In the genomic region with DNA sequence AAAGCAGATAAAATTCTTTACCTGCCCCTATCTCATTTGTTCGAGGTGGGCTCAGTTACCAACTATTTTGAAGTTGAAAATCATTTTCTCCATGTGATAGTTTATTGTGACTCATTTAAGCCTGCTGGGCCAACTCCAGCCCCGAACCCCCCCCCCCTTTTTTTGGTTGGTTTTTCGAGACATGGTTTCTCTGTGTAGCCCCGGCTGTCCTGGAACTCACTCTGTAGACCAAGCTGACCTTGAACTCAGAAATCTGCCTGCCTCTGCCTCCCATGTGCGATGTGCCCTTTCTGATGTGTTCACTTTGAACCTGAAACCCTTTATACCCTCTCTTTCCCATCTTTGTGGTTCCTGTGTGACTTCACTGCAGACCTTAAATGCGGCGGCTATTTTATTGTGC, we compare ENCODE assay signal across 8 mouse cellular contexts. TPM values are rescaled to one million over a fixed set of nuclear protein-coding genes. Genes with fewer than 3 reads are reported as not detected.
DNase-seq lines count a peak whose midpoint lies in the region; ATAC-seq and TF ChIP-seq lines count a peak whose summit lies in the region.

No protein-coding gene starts in this region.

- H3K4me2 ChIP-seq in lung, embryonic 15.5 days = peak overlapping the region; percentile 57
- H3K4me2 ChIP-seq in embryonic facial prominence, embryonic 15.5 days (replicated peaks) = peak overlapping the region; percentile 41
- no peak overlapping the region for H3K4me2 ChIP-seq in limb, embryonic 11.5 days (ENCODE audit: low read depth, severe bottlenecking)

- ATAC-seq in lung, embryonic 15.5 days (ENCODE audit: borderline replicate concordance, extremely low read depth, low FRiP score, low TSS enrichment) = peak; percentile 12; the same call in 1 of the 2 replicates
- ATAC-seq in embryonic facial prominence, embryonic 15.5 days (ENCODE audit: insufficient number of reproducible peaks, low FRiP score, low TSS enrichment, low read depth) = no peak
- no peak; the same call in 1 of the 2 replicates for ATAC-seq in limb, embryonic 11.5 days (ENCODE audit: insufficient number of reproducible peaks, low FRiP score, low TSS enrichment, low read depth)

- no peak for TF ChIP-seq POLR2A in olfactory bulb, adult 2 months (IDR thresholded peaks at IDR 0.05; ENCODE audit: insufficient read depth, low read depth, low read length)

- H3K27me3 ChIP-seq in lung, embryonic 15.5 days = no peaks in the 10 kb centered on the region
- H3K27me3 ChIP-seq in embryonic facial prominence, embryonic 15.5 days = no peaks in the 10 kb centered on the region
- no peaks in the 10 kb centered on the region for H3K27me3 ChIP-seq in limb, embryonic 11.5 days (ENCODE audit: control insufficient read depth, insufficient read depth, low read length)

- no peak for DNase-seq in lung, postnatal 10 days
- DNase-seq in limb, embryonic 11.5 days (ENCODE audit: low spot score) = no peak
- DNase-seq in urinary bladder, postnatal 25 days (ENCODE audit: low spot score) = no peak
- no peak for DNase-seq in frontal cortex, postnatal 25 days (ENCODE audit: low spot score in 2 of 2)
- DNase-seq in ovary, postnatal 10 days (ENCODE audit: low spot score) = no peak

- no peaks in the 10 kb centered on the region for H3K36me3 ChIP-seq in lung, embryonic 15.5 days
- H3K36me3 ChIP-seq in embryonic facial prominence, embryonic 15.5 days = no peaks in the 10 kb centered on the region
- no peaks in the 10 kb centered on the region for H3K36me3 ChIP-seq in limb, embryonic 11.5 days (ENCODE audit: control insufficient read depth, insufficient read depth, low read length)

- no peak for TF ChIP-seq CTCF in olfactory bulb, adult 2 months (IDR thresholded peaks at IDR 0.05; ENCODE audit: insufficient read depth, low read depth, low read length)

- H3K27ac ChIP-seq in lung, embryonic 15.5 days = peak overlapping the region; percentile 93
- H3K27ac ChIP-seq in embryonic facial prominence, embryonic 15.5 days (replicated peaks) = no peak overlapping the region; the same call in 1 of the 2 replicates
- H3K27ac ChIP-seq in limb, embryonic 11.5 days (replicated peaks; ENCODE audit: low read depth, low read length) = no peak overlapping the region; the same call in 1 of the 2 replicates
- H3K27ac ChIP-seq in olfactory bulb, adult 2 months (ENCODE audit: insufficient read depth, low read depth, low read length) = peak overlapping the region; percentile 100; the same call in 1 of the 2 replicates

- no peaks in the 10 kb centered on the region for H3K9me3 ChIP-seq in lung, embryonic 15.5 days
- no peaks in the 10 kb centered on the region for H3K9me3 ChIP-seq in embryonic facial prominence, embryonic 15.5 days (replicated peaks)
- no peaks in the 10 kb centered on the region for H3K9me3 ChIP-seq in limb, embryonic 11.5 days (ENCODE audit: control insufficient read depth, low read length)

- no peak overlapping the region for H3K9ac ChIP-seq in lung, embryonic 15.5 days
- H3K9ac ChIP-seq in embryonic facial prominence, embryonic 15.5 days = no peak overlapping the region
- H3K9ac ChIP-seq in limb, embryonic 11.5 days (ENCODE audit: low read length) = peak overlapping the region; percentile 66; the same call in 1 of the 2 replicates

- H3K4me1 ChIP-seq in lung, embryonic 15.5 days = no peaks in the 10 kb centered on the region
- H3K4me1 ChIP-seq in embryonic facial prominence, embryonic 15.5 days = no peaks in the 10 kb centered on the region
- no peaks in the 10 kb centered on the region for H3K4me1 ChIP-seq in limb, embryonic 11.5 days (ENCODE audit: control insufficient read depth, insufficient read depth, low read length)
- H3K4me1 ChIP-seq in olfactory bulb, adult 2 months (ENCODE audit: control insufficient read depth, insufficient read depth, low read length) = no peaks in the 10 kb centered on the region

- H3K4me3 ChIP-seq in lung, embryonic 15.5 days = peak overlapping the region; percentile 55
- peak overlapping the region; percentile 54 for H3K4me3 ChIP-seq in embryonic facial prominence, embryonic 15.5 days (replicated peaks)
- peak overlapping the region; percentile 47 for H3K4me3 ChIP-seq in limb, embryonic 11.5 days (ENCODE audit: low read depth, low read length)
- peak overlapping the region; percentile 99 for H3K4me3 ChIP-seq in olfactory bulb, adult 2 months (ENCODE audit: insufficient read depth, low read depth, low read length)

- WGBS in lung, embryonic 15.5 days = 36% methylated on average over 7 of the region's 7 CpGs
- WGBS in embryonic facial prominence, embryonic 15.5 days = 56% methylated on average over 7 of the region's 7 CpGs
- 32% methylated on average over 7 of the region's 7 CpGs for WGBS in limb, embryonic 11.5 days
- 52% methylated on average over 7 of the region's 7 CpGs for WGBS in olfactory bulb, adult 2 months

RNA-seq across cellular contexts. Expression of a gene that starts 0.4 kb away (rescaled TPM):
- polyA plus RNA-seq in lung, embryonic 15.5 days (2015; fragmentation: Nextera tagmentation; extraction: Ambion mirVana) = 12.1 and 14.6 TPM in 2 replicates
- 9.4 and 10.1 TPM in 2 replicates for polyA plus RNA-seq in embryonic facial prominence, embryonic 15.5 days (2015; fragmentation: Nextera tagmentation; extraction: Ambion mirVana)
- polyA plus RNA-seq in limb, embryonic 11.5 days (2014; fragmentation: Nextera tagmentation; extraction: Ambion mirVana) = 12.7 TPM in 2 replicates
- not detected in 2 replicates for polyA plus RNA-seq in olfactory bulb, adult 2 months (2012; ENCODE audit: insufficient read depth, insufficient read length, low replicate concordance, missing spikeins)

RNA-seq across cellular contexts. Expression of a gene that starts 10.9 kb away (rescaled TPM):
- 10.9 and 11.2 TPM in 2 replicates for polyA plus RNA-seq in lung, embryonic 15.5 days (2015; fragmentation: Nextera tagmentation; extraction: Ambion mirVana)
- polyA plus RNA-seq in embryonic facial prominence, embryonic 15.5 days (2015; fragmentation: Nextera tagmentation; extraction: Ambion mirVana) = 5.6 and 5.7 TPM in 2 replicates
- polyA plus RNA-seq in limb, embryonic 11.5 days (2014; fragmentation: Nextera tagmentation; extraction: Ambion mirVana) = 18.6 and 19.4 TPM in 2 replicates
- not detected in 2 replicates for polyA plus RNA-seq in olfactory bulb, adult 2 months (2012; ENCODE audit: insufficient read depth, insufficient read length, low replicate concordance, missing spikeins)

RNA-seq across cellular contexts. Expression of a gene that starts 45.5 kb away (rescaled TPM):
- polyA plus RNA-seq in lung, embryonic 15.5 days (2015; fragmentation: Nextera tagmentation; extraction: Ambion mirVana) = 11.0 and 11.4 TPM in 2 replicates
- 15.0 and 18.9 TPM in 2 replicates for polyA plus RNA-seq in embryonic facial prominence, embryonic 15.5 days (2015; fragmentation: Nextera tagmentation; extraction: Ambion mirVana)
- polyA plus RNA-seq in limb, embryonic 11.5 days (2014; fragmentation: Nextera tagmentation; extraction: Ambion mirVana) = 43.4 and 45.2 TPM in 2 replicates
- 200 TPM in 1 of 2 replicates, not detected in the other for polyA plus RNA-seq in olfactory bulb, adult 2 months (2012; ENCODE audit: insufficient read depth, insufficient read length, low replicate concordance, missing spikeins)

Comparison
In these comparisons a context has a peak if more than half of its experiments do, and no peak if none do; other contexts are left out.
1. H3K27ac ChIP-seq: peak in lung, embryonic 15.5 days (single experiment) and olfactory bulb, adult 2 months (single experiment); none in embryonic facial prominence, embryonic 15.5 days (single experiment) and limb, embryonic 11.5 days (single experiment).
2. H3K4me3 ChIP-seq: peak in every context shown above with its lines; median percentile 99 in olfactory bulb, adult 2 months; 55 in lung, embryonic 15.5 days; 54 in embryonic facial prominence, embryonic 15.5 days; 47 in limb, embryonic 11.5 days.